Mouse (Mus musculus) intestine, postnatal 0 days (tissue): ENCODE measurements at regions not wholly inside any gene's neighbourhood (a gene's known extent, or its start where the extent isn't known, plus 50 kb on each side); places are given as distances from the start of the nearest gene placed in this dataset.
A peak's percentile ranks its signal among the peaks of the same experiment; 100 is the strongest.

Experiments
- ATAC-seq: fragments of 200-750 bp; cut with Nextera tagmentation; 2 replicates; pipeline ENCODE4 v1.8.0; 2017; ENCODE audit warnings: mild to moderate bottlenecking, moderate TSS enrichment, moderate library complexity
- H3K27ac ChIP-seq: fragments of 300-500 bp; sonication (generic); 2 replicates; pipeline ENCODE4 v1.5.1; 2014; ENCODE audit warnings: mild to moderate bottlenecking, low read depth, low read length, moderate library complexity
- H3K27me3 ChIP-seq: fragments of 300-500 bp; sonication (generic); replicated peaks from 2 replicates; pipeline ENCODE4 v1.6.1; 2014; ENCODE audit warnings: low read length, mixed read lengths; ENCODE audit not compliant: control insufficient read depth, insufficient read depth
- H3K36me3 ChIP-seq: fragments of 300-500 bp; sonication (generic); 2 replicates; pipeline ENCODE4 v1.6.1; 2014; ENCODE audit warnings: mild to moderate bottlenecking, moderate library complexity; ENCODE audit not compliant: control insufficient read depth, insufficient read depth
- H3K4me1 ChIP-seq: fragments of 300-500 bp; sonication (generic); replicated peaks from 2 replicates; pipeline ENCODE4 v1.6.1; 2014; ENCODE audit warnings: antibody characterized with exemption, low read length, mixed read lengths; ENCODE audit not compliant: control insufficient read depth, insufficient read depth
- H3K4me2 ChIP-seq: fragments of 300-500 bp; sonication (generic); replicated peaks from 2 replicates; pipeline ENCODE4 v1.6.1; 2014; ENCODE audit warnings: low read depth, mild to moderate bottlenecking, moderate library complexity
- H3K4me3 ChIP-seq: fragments of 300-500 bp; sonication (generic); 2 replicates; pipeline ENCODE4 v1.5.1; 2014; ENCODE audit warnings: low read depth, low read length
- H3K9ac ChIP-seq: fragments of 300-500 bp; sonication (generic); 2 replicates; pipeline ENCODE4 v1.6.1; 2014; ENCODE audit warnings: mild to moderate bottlenecking, low read depth, low read length
- H3K9me3 ChIP-seq: fragments of 300-500 bp; sonication (generic); 2 replicates; pipeline ENCODE4 v1.6.1; 2016; ENCODE audit warnings: mixed run types; ENCODE audit not compliant: control insufficient read depth
- CTCF ChIP-seq: sonication (generic); IDR thresholded peaks from 2 replicates; pipeline ENCODE4 v1.5.1; 2016; ENCODE audit warnings: low read depth, mild to moderate bottlenecking, control low read depth, antibody characterized with exemption, moderate library complexity
- WGBS: fragments of 180-500 bp; shearing (Covaris S2); extraction: QIAGEN DNeasy Blood & Tissue Kit; methylation state at CpG from one replicate; pipeline ENCODE4 v1.1.7; 2014; 5-methylcytosine and 5-hydroxymethylcytosine counted together

GRCm38 (mm10) chr4:93986189-93986588 lies 570.2 kb upstream of the Gm10306 start:
- TF ChIP-seq CTCF, result no peak
- ATAC-seq, result no peak
- Histone ChIP-seq H3K27me3 (no peaks in the 10 kb centered on the region), H3K4me1 (no peaks in the 10 kb centered on the region), H3K36me3 (no peaks in the 10 kb centered on the region), H3K9ac (no peak overlapping the region), H3K4me2 (no peak overlapping the region), H3K27ac (no peak overlapping the region), H3K4me3 (no peak overlapping the region), H3K9me3 (no peaks in the 10 kb centered on the region)
- 71% methylated on average over 3 of the region's 3 CpGs for WGBS

- Histone ChIP-seq H3K27me3 (no peaks in the 10 kb centered on the region), H3K9ac (no peak overlapping the region), H3K9me3 (no peaks in the 10 kb centered on the region), H3K4me1 (no peaks in the 10 kb centered on the region), H3K4me2 (no peak overlapping the region), H3K36me3 (no peaks in the 10 kb centered on the region), H3K4me3 (no peak overlapping the region), H3K27ac (no peak overlapping the region)
- no peak for ATAC-seq
- WGBS, result 67% methylated on average over 7 of the region's 7 CpGs
- TF ChIP-seq CTCF, result no peak
Observed at GRCm38 (mm10) chr4:93990273-93990869, 566.0 kb upstream of the Gm10306 start.

DNA sequence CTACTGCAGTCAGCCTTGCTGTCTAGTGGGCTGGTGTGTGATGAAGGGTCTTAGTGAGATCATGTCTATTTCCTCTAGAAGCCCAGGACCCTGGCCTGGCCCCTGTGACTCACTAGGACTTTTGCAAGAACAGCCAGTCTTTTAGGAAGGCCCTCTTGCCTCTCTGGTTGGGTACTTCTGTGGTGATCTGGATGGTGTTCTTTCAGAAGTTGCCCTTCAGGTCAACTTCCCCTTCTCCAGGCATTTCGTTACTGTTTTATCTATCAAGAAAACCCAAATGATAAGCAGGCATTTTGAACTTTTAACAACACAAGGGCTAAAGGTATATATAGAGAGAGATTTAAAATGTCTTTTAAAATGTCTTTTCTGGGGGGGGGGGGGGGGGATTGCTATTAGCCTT lies 550.5 kb upstream of the Gm10306 start:
- H3K9me3 ChIP-seq, result no peaks in the 10 kb centered on the region
- H3K36me3 ChIP-seq, result no peaks in the 10 kb centered on the region
- H3K4me2 ChIP-seq, result no peak overlapping the region
- no peak for ATAC-seq
- no peak for TF ChIP-seq CTCF
- WGBS, result 69% methylated on average over 1 of the region's 1 CpGs
- no peak overlapping the region for H3K4me3 ChIP-seq
- no peak overlapping the region for H3K27ac ChIP-seq
- H3K4me1 ChIP-seq, result no peaks in the 10 kb centered on the region
- no peaks in the 10 kb centered on the region for H3K27me3 ChIP-seq
- no peak overlapping the region for H3K9ac ChIP-seq

GRCm38 (mm10) chr4:94007088-94007768 lies 549.1 kb upstream of the Gm10306 start:
- H3K27me3 ChIP-seq, result no peaks in the 10 kb centered on the region
- H3K4me3 ChIP-seq, result no peak overlapping the region
- H3K4me1 ChIP-seq, result no peaks in the 10 kb centered on the region
- no peak for ATAC-seq
- no peak overlapping the region for H3K9ac ChIP-seq
- H3K9me3 ChIP-seq, result no peaks in the 10 kb centered on the region
- no peak overlapping the region for H3K4me2 ChIP-seq
- 42% methylated on average over 8 of the region's 8 CpGs for WGBS
- H3K36me3 ChIP-seq, result no peaks in the 10 kb centered on the region
- H3K27ac ChIP-seq, result no peak overlapping the region
- peak; percentile 67 for TF ChIP-seq CTCF

GRCm38 (mm10) chr4:94015713-94016112 lies 540.6 kb upstream of the Gm10306 start:
- no peak for TF ChIP-seq CTCF
- Histone ChIP-seq H3K27me3 (no peaks in the 10 kb centered on the region), H3K4me2 (no peak overlapping the region), H3K36me3 (no peaks in the 10 kb centered on the region), H3K9me3 (no peaks in the 10 kb centered on the region), H3K27ac (no peak overlapping the region), H3K4me3 (no peak overlapping the region), H3K4me1 (no peaks in the 10 kb centered on the region), H3K9ac (no peak overlapping the region)
- no peak for ATAC-seq
- 86% methylated on average over 2 of the region's 2 CpGs for WGBS

DNA sequence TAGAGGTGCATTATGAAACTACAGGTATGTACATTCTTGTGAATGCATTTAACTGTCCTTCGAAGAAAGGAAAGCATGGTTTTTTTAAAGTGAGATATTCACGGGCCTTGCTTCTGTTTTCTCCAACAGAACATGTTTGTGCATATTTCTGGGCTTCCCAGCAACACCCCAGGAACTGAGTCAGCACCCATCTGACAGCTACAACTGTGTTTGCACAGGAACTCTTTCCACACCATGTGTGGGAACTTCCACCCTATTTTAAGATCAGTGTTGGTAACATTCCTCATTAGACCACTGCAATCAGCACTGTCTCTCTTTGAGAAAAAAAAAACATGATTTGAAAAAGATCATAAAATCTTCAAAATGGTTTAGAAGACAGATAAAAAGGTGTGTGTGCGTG lies 538.6 kb upstream of the Gm10306 start:
- WGBS, result 73% methylated on average over 3 of the region's 3 CpGs
- H3K4me1 ChIP-seq, result no peaks in the 10 kb centered on the region

More for the DNA sequence above, 538.6 kb upstream of the Gm10306 start:
- Histone ChIP-seq H3K36me3 (no peaks in the 10 kb centered on the region), H3K4me3 (no peak overlapping the region), H3K4me2 (no peak overlapping the region), H3K9ac (no peak overlapping the region), H3K27me3 (no peaks in the 10 kb centered on the region), H3K9me3 (no peaks in the 10 kb centered on the region), H3K27ac (no peak overlapping the region)
- no peak for ATAC-seq
- no peak for TF ChIP-seq CTCF
